Mouse (Mus musculus) limb, embryonic 13.5 days (tissue): ENCODE results near the gene Lta. TPM values are rescaled to one million over a fixed set of nuclear protein-coding genes. Genes with fewer than 3 reads are reported as not detected.
A peak's percentile ranks its signal among the peaks of the same experiment; 100 is the strongest.

ENCODE experiments used
- ATAC-seq: fragments of 200-750 bp; cut with Nextera tagmentation; 2 replicates; pipeline ENCODE4 v1.8.0; 2017; ENCODE audit warnings: low read depth, moderate number of reproducible peaks, moderate TSS enrichment; ENCODE audit not compliant: low FRiP score
- H3K27ac ChIP-seq: fragments of 300-500 bp; sonication (generic); 2 replicates; pipeline ENCODE4 v1.5.1; 2015; ENCODE audit warnings: inconsistent platforms, mild to moderate bottlenecking, moderate library complexity
- H3K27me3 ChIP-seq: fragments of 300-500 bp; sonication (generic); 2 replicates; pipeline ENCODE4 v1.6.1; 2015; ENCODE audit warnings: mild to moderate bottlenecking, inconsistent platforms
- H3K36me3 ChIP-seq: fragments of 300-500 bp; sonication (generic); 2 replicates; pipeline ENCODE4 v1.6.1; 2015; ENCODE audit warnings: inconsistent platforms, mild to moderate bottlenecking, moderate library complexity
- H3K4me1 ChIP-seq: fragments of 300-500 bp; sonication (generic); 2 replicates; pipeline ENCODE4 v1.6.1; 2015; ENCODE audit warnings: inconsistent platforms
- H3K4me2 ChIP-seq: fragments of 300-500 bp; sonication (generic); replicated peaks from 2 replicates; pipeline ENCODE4 v1.6.1; 2015; ENCODE audit warnings: inconsistent platforms, mild to moderate bottlenecking, moderate library complexity
- H3K4me3 ChIP-seq: fragments of 300-500 bp; sonication (generic); 2 replicates; pipeline ENCODE4 v1.5.1; 2015; ENCODE audit warnings: moderate library complexity, mild to moderate bottlenecking, inconsistent platforms
- H3K9ac ChIP-seq: fragments of 300-500 bp; sonication (generic); 2 replicates; pipeline ENCODE4 v1.6.1; 2015; ENCODE audit warnings: mild to moderate bottlenecking, inconsistent platforms
- H3K9me3 ChIP-seq: fragments of 300-500 bp; sonication (generic); 2 replicates; pipeline ENCODE4 v1.6.1; 2016; ENCODE audit warnings: inconsistent platforms
- WGBS: fragments of 180-500 bp; shearing (Covaris S2); methylation state at CpG from one replicate; pipeline ENCODE4 v1.1.7; 2015; 5-methylcytosine and 5-hydroxymethylcytosine counted together
- polyA plus RNA-seq: library from polyadenylated mRNA; unstranded; fragments of >200 nt; fragmentation: Nextera tagmentation; extraction: Ambion mirVana; gene quantifications from 2 replicates; pipeline ENCODE4 v1.2.1, GENCODE M21; 2015

The Lta gene
- polyA plus RNA-seq, 1 experiment from 2014 or later, result not detected

DNA sequence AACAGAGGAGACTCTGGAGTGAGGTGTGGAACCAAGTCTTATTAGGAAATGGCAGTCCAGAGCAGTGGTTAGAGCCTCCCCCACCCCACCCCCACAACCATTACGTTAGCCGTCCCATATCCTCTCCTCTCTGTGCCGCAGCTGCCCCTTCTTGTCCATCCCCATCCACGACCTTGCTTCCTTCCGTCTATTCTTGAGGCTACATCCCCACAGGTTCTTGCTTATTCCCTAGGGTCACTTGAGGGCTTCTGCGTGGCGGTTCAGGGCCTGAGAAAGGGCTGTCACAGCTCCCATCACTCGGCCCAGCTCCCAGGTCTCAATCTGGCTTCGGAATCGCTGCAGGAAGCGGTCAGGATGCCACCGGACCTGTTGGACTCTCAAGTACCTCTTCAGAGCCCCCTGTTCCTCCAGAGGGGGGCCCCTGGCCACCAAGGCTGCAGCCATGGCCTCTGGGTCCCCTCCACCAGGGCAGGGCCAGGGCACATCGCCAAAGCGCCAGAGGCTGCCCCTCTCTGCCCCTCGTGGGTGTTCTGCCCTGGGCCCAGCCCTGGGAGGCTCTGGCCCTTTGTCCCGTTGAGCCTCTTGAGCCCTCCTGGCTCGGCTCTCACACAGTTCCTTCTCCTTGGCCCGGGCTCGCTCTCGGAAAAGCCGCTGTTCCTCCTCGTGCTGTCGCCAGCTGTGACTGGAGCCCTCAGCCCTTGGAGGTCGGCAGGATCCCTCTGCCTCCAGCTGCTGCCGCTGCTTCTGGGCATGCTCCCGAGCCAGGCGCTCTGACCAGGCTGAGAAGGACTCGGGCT, 15.2 kb upstream of the Lta start, which contains the start of gene Gm16181:
Gene Gm16181 (plus strand): TSS at position 679 of the 797 bp plus-strand sequence.
- 0 out of 2 replicates have a peak within 1 kb of the TSS, but pooled peaks have one; percentile 19 for H3K9ac ChIP-seq
- 85% methylated on average over 28 of the region's 28 CpGs for WGBS
- ATAC-seq, result no peak
- H3K36me3 ChIP-seq, result peaks cover 46% of the 10 kb centered on the region
- H3K4me3 ChIP-seq, result no peak within 1 kb of the TSS
- no peak within 1 kb of the TSS for H3K27ac ChIP-seq
- H3K27me3 ChIP-seq, result no peaks in the 10 kb centered on the region
- H3K4me2 ChIP-seq, result no peak within 1 kb of the TSS
- H3K9me3 ChIP-seq, result no peaks in the 10 kb centered on the region
- no peaks in the 10 kb centered on the region for H3K4me1 ChIP-seq

DNA sequence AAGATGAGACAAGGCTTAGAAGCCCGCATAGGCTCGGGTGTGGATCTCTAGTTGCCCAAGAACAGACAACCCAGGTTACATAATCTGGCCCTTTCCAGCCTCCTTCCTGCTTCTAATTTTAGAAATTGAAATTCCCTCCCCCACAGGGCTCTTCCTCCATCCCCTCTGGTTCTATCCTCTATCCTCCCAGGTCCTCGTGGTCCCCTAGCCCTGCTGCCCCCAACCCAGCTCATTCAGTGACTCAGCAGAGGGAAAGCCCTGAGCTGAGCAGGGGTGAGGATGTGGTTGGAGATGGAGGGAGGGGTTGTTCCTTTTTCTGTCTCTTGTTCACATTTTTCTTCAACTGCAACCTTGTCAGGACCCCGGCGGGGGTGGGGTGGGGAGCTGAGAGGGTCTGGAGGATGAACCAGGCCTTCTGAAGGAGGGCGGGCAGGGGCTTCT, 14.5 kb upstream of the Lta start:
- peaks cover 39% of the 10 kb centered on the region for H3K36me3 ChIP-seq
- no peak overlapping the region for H3K27ac ChIP-seq
- H3K9ac ChIP-seq, result no peak overlapping the region
- H3K4me3 ChIP-seq, result no peak overlapping the region
- no peaks in the 10 kb centered on the region for H3K4me1 ChIP-seq
- WGBS, result 88% methylated on average over 6 of the region's 6 CpGs
- no peaks in the 10 kb centered on the region for H3K9me3 ChIP-seq
- H3K27me3 ChIP-seq, result no peaks in the 10 kb centered on the region
- no peak for ATAC-seq
- H3K4me2 ChIP-seq, result no peak overlapping the region

DNA sequence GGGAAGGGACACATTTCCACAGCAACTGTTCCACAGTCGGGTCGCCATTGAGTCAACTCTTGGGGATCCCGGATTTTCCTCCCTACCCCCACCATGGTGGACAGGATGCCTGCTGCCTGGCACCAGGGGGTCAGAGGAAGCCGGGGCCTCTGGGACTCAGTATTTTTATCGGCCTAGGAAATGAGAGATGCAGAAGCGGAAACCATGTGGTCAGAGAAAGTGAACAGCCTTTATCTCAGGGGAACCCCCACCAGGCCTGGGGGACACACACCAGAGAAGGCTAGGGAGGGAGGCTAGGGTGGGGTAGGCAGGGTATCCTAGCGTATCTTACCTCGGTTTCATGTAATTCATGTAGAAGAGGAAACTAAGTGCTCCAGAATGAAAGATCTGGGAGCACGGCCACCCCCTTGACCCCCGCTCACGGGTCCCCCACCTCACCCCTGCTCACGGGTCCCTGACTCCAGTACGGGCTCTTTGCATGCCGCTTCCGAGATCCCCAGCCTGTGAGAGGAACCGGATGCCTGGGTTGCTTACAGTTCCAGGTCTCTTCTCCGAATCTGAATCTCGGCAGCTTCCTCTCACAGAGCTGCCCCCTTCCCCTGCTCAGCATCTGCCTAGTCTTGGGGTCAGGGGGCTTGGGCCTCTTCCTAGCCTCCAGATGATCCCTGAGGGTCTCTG, 13.5 kb upstream of the Lta start:
- H3K9me3 ChIP-seq, result no peaks in the 10 kb centered on the region
- no peak overlapping the region for H3K9ac ChIP-seq
- H3K27me3 ChIP-seq, result no peaks in the 10 kb centered on the region
- H3K36me3 ChIP-seq, result peaks cover 39% of the 10 kb centered on the region
- H3K4me3 ChIP-seq, result no peak overlapping the region
- no peak overlapping the region for H3K4me2 ChIP-seq
- H3K27ac ChIP-seq, result no peak overlapping the region
- ATAC-seq, result no peak
- no peaks in the 10 kb centered on the region for H3K4me1 ChIP-seq
- 82% methylated on average over 18 of the region's 18 CpGs for WGBS

DNA sequence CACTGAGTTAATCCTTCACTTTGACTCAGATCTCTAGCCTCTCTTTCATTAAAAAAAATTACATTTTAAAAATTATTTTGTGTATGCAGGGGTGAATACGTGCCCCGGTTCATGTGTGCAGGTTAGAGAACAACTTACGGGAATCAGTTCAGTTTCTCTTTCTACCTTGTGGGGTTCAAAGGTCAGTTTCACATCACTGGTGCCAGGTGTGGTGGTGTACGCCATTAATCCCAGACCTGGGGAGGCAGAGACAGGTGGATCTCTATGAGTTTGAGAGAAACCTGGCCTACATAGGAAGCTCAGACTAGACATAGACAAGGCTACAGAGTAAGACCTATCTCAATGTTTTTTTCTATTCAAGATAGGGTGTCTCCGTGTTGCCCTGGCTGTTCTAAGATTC, 7.9 kb upstream of the Lta start:
- Histone ChIP-seq H3K36me3 (no peaks in the 10 kb centered on the region), H3K27ac (no peak overlapping the region), H3K9ac (no peak overlapping the region), H3K4me2 (no peak overlapping the region), H3K9me3 (no peaks in the 10 kb centered on the region), H3K4me3 (no peak overlapping the region), H3K4me1 (no peaks in the 10 kb centered on the region), H3K27me3 (no peaks in the 10 kb centered on the region)
- no peak for ATAC-seq
- 86% methylated on average over 5 of the region's 5 CpGs for WGBS

DNA sequence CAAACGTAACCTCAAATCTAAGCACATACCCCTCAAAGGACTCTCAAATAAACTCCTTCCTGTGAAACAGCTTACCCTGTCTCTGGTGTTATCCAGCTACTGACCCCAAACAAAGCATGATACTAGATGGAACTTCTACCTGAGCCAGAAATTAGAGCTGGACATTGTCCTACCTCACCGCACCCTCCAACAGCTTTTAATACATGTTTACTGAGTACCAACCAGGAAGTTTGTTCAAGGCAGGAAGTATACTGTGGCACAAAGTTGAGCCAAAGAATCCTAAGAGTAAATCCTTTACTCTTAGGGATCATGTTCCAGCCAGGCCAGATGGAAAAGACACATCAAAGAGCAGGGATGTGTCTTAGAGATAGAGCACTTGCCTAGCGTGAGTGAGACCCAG, 5.4 kb upstream of the Lta start:
- no peaks in the 10 kb centered on the region for H3K36me3 ChIP-seq
- no peak overlapping the region for H3K4me3 ChIP-seq
- no peaks in the 10 kb centered on the region for H3K4me1 ChIP-seq
- no peak for ATAC-seq
- H3K9ac ChIP-seq, result no peak overlapping the region
- WGBS, result 57% methylated on average over 3 of the region's 3 CpGs
- no peak overlapping the region for H3K27ac ChIP-seq
- H3K27me3 ChIP-seq, result 0 out of 2 replicates have a peak, but pooled peaks cover 5% of the 10 kb centered on the region
- no peak overlapping the region for H3K4me2 ChIP-seq
- no peaks in the 10 kb centered on the region for H3K9me3 ChIP-seq

DNA sequence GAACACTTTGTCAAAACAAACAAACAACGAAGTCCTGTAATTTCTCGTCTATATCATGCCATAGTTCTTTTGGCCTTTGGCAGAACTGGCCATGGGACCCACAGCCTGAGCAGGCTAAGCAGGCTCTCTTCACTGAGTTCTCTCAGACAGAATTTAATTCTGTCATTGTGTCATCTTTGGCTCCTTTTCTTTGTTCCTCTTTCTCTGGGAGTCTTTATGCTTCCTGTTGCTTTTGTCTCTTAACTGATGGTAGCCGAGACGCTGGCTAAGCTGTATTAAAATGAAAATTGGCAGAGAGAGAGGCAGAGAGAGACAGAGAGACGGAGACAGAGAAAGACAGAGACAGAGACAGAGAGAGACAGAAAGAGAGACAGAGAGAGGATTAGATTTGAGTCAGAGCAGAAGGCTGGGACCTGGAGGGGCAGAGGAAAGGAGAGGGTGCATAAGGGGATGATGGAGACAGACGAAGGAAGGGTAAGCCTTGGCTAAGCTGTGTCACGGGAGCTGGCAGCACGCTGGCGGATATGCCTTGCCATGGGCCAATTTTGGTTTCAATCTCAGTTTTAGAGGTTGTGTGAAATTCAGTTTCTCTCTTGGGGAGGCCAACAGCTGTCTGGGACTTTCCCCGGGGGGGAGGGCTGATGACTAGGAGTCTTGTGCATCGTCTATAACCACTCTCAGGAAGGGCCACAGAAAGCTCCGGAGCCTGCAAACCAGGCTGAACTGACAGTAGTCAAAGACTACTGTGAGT, 4.8 kb upstream of the Lta start:
- no peak overlapping the region for H3K4me2 ChIP-seq
- 82% methylated on average over 12 of the region's 12 CpGs for WGBS
- no peak overlapping the region for H3K9ac ChIP-seq
- H3K27ac ChIP-seq, result no peak overlapping the region
- ATAC-seq, result no peak
- no peak overlapping the region for H3K4me3 ChIP-seq
- no peaks in the 10 kb centered on the region for H3K4me1 ChIP-seq
- peaks cover 11% of the 10 kb centered on the region for H3K27me3 ChIP-seq
- no peaks in the 10 kb centered on the region for H3K36me3 ChIP-seq
- no peaks in the 10 kb centered on the region for H3K9me3 ChIP-seq

DNA sequence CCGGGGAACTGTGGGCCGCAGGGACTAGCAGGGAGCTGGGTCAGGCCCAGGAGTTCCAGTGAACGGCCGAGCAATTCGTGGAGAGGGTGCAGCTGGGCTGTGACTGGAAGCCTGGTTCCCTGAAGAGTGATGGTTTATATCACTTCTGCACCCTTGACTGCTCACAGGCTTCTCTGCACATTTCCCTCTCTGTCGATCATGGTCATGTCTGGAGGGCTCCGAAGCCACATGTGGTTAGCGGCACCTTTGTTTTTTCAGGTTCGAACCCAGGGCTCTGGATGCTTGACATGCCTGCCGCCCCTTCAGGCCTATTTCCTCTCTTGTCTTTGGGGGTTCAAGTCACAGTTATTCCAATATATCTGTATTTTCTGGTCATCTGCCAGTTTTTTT, 224 bp upstream of the Lta start:
- Histone ChIP-seq H3K27me3 (peaks cover 56% of the 10 kb centered on the region), H3K4me1 (no peaks in the 10 kb centered on the region)

DNA sequence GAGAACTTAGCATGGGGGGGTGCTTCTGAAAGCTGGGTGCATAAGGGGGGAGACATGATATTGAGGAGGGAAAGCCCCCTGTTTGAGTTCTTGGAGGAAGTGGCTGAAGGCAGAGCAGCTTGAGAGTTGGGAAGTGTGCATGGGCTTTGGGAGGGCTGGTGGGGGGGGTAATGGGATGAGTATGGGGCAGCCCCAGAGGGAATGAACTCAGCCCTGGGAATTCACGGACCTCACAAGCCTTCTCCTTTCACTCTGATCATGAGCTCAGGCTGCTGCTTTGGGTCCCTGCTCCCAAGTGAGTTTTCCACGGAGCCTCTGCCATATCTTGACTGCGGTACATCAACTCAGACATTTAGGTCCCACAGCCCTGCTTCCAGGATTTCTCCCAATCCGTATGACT, 2.7 kb downstream of the Lta start:
- ATAC-seq, result no peak
- no peak overlapping the region for H3K4me2 ChIP-seq
- no peak overlapping the region for H3K27ac ChIP-seq
- no peak overlapping the region for H3K9ac ChIP-seq
- peaks cover 78% of the 10 kb centered on the region for H3K27me3 ChIP-seq
- H3K4me1 ChIP-seq, result no peaks in the 10 kb centered on the region
- no peak overlapping the region for H3K4me3 ChIP-seq
- H3K36me3 ChIP-seq, result no peaks in the 10 kb centered on the region
- H3K9me3 ChIP-seq, result no peaks in the 10 kb centered on the region
- WGBS, result 70% methylated on average over 4 of the region's 4 CpGs

More for the DNA sequence above, 224 bp upstream of the Lta start:
- no peak for ATAC-seq
- H3K4me3 ChIP-seq, result no peak overlapping the region
- 0 out of 2 replicates have a peak overlapping the region, but pooled peaks have one; percentile 13 for H3K9ac ChIP-seq
- no peaks in the 10 kb centered on the region for H3K9me3 ChIP-seq
- H3K27ac ChIP-seq, result no peak overlapping the region
- H3K36me3 ChIP-seq, result no peaks in the 10 kb centered on the region
- no peak overlapping the region for H3K4me2 ChIP-seq
- WGBS, result 54% methylated on average over 10 of the region's 10 CpGs

DNA sequence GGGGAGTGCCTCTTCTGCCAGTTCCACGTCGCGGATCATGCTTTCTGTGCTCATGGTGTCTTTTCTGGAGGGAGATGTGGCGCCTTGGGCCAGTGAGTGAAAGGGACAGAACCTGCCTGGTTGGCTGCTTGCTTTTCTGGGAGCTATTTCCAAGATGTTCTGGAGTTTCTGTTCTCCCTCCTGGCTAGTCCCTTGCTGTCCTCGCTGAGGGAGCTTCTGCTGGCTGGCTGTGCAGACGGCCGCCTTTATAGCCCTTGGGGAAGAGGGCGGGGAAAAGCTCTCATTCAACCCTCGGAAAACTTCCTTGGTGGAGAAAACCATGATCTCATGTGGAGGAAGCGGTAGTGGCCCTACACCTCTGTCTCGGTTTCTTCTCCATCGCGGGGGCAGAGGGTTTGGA, 3.4 kb downstream of the Lta start, which contains the start of gene Tnf:
Gene Tnf (minus strand): TSS at position 221 of the 400 bp plus-strand sequence.
- Histone ChIP-seq H3K27me3 (peaks cover 84% of the 10 kb centered on the region), H3K9ac (no peak within 1 kb of the TSS), H3K36me3 (no peaks in the 10 kb centered on the region), H3K9me3 (no peaks in the 10 kb centered on the region), H3K27ac (no peak within 1 kb of the TSS), H3K4me3 (no peak within 1 kb of the TSS), H3K4me1 (no peaks in the 10 kb centered on the region), H3K4me2 (peak within 1 kb of the TSS; percentile 25; the same call in 1 of the 2 replicates)
- ATAC-seq, result no peak
- WGBS, result 32% methylated on average over 13 of the region's 13 CpGs

DNA sequence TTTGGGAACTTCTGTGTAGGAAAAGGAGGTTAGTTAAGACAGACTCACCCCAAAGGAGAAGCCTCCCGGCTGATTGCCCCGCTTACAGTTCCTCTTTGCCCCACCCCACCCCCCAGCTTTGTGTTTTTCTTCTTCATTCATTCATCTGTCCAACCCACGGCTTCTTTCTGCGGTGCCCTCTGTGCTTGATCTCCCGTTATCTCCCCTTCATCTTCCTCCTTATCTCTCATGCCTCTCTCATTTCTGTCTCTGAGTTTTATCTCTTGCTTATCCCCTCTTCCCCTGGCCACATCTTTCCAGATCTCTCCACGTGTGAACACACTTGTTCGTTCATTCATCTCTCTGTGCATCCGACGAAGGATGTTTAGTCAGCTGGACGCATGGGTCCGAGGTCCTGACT, 4.0 kb downstream of the Lta start:
- no peak overlapping the region for H3K4me2 ChIP-seq
- peaks cover 2% of the 10 kb centered on the region for H3K4me1 ChIP-seq
- H3K4me3 ChIP-seq, result no peak overlapping the region
- H3K9me3 ChIP-seq, result no peaks in the 10 kb centered on the region
- no peak for ATAC-seq
- peaks cover 89% of the 10 kb centered on the region for H3K27me3 ChIP-seq
- 71% methylated on average over 11 of the region's 11 CpGs for WGBS
- H3K27ac ChIP-seq, result no peak overlapping the region
- no peak overlapping the region for H3K9ac ChIP-seq
- no peaks in the 10 kb centered on the region for H3K36me3 ChIP-seq

DNA sequence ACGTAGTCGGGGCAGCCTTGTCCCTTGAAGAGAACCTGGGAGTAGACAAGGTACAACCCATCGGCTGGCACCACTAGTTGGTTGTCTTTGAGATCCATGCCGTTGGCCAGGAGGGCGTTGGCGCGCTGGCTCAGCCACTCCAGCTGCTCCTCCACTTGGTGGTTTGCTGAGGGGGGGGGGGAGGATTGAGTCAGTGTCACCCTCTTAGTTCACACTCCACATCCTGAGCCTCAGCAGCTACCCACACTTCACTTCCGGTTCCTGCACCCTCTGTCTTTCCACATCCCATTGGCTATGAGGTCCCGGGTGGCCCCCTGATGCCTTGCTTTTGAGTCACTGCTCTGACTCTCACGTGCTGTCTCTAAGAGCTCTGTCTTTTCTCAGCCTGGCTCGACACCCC, 4.8 kb downstream of the Lta start:
- ATAC-seq, result no peak
- Histone ChIP-seq H3K9me3 (no peaks in the 10 kb centered on the region), H3K4me1 (peaks cover 9% of the 10 kb centered on the region), H3K4me2 (no peak overlapping the region), H3K36me3 (no peaks in the 10 kb centered on the region), H3K27ac (no peak overlapping the region), H3K4me3 (no peak overlapping the region), H3K27me3 (peaks cover 91% of the 10 kb centered on the region), H3K9ac (no peak overlapping the region)
- 88% methylated on average over 11 of the region's 11 CpGs for WGBS

DNA sequence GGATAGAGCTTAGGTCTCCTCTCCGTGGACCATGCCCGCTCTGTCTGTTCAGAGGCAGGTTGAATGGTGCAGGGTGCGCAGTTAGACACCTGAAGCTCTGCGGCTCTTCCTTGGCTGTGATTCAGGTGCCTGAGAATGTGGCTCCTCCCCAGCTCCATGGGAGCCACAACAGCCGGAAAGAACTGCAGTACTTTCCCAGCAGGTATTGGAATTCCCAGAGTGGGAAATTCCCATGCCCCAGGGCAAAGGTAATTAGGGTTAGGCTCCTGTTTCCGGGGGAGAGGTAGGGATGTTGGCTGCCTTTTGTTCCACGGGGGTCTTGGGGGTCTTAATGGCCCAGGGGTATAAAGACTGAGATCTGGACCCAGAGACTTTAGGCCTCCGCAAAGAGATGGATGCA, 6.2 kb downstream of the Lta start:
- no peak overlapping the region for H3K4me2 ChIP-seq
- no peak overlapping the region for H3K4me3 ChIP-seq
- H3K4me1 ChIP-seq, result peaks cover 15% of the 10 kb centered on the region
- WGBS, result 20% methylated on average over 8 of the region's 8 CpGs
- no peak overlapping the region for H3K27ac ChIP-seq
- H3K9ac ChIP-seq, result no peak overlapping the region
- no peak for ATAC-seq
- peaks cover 93% of the 10 kb centered on the region for H3K27me3 ChIP-seq
- no peaks in the 10 kb centered on the region for H3K9me3 ChIP-seq
- no peaks in the 10 kb centered on the region for H3K36me3 ChIP-seq
